25 mouse cellular contexts compared by ENCODE assay signal in genomic region chr11:119192605-119193004, GRCm38 (mm10). TPM values are rescaled to one million over a fixed set of nuclear protein-coding genes. Genes with fewer than 3 reads are reported as not detected.
A peak's percentile ranks its signal among the peaks of the same experiment; 100 is the strongest.
DNase-seq lines count a peak whose midpoint lies in the region; ATAC-seq and TF ChIP-seq lines count a peak whose summit lies in the region.
"Had no signal": no experiment of that assay in that cellular context is flagged by ENCODE, and none has a peak within 500 bp of the region (broad histone marks: within the 10 kb centered on the region; RNA-seq: fewer than 3 reads in every experiment).

No protein-coding gene starts in this region.

- H3K27ac ChIP-seq in intestine, embryonic 15.5 days: 0 out of 2 replicates have a peak overlapping the region, but pooled peaks have one; percentile 11
- H3K27ac ChIP-seq in intestine, postnatal 0 days (ENCODE audit: low read depth, low read length): no peak overlapping the region
- no peak overlapping the region for H3K27ac ChIP-seq in testis, adult 2 months (ENCODE audit: control insufficient read depth, insufficient read depth, low read depth, low read length)
- peak overlapping the region; percentile 60 for H3K27ac ChIP-seq in stomach, embryonic 16.5 days (ENCODE audit: low read length)
- H3K27ac ChIP-seq in midbrain, embryonic 15.5 days: no peak overlapping the region
- H3K27ac ChIP-seq: forebrain, embryonic 10.5 days; forebrain, embryonic 13.5 days; heart, adult 2 months; heart, embryonic 10.5 days; heart, embryonic 13.5 days; hindbrain, embryonic 14.5 days had no signal

- WGBS in intestine, embryonic 15.5 days: 71% methylated on average over 9 of the region's 9 CpGs
- 58% methylated on average over 9 of the region's 9 CpGs for WGBS in intestine, postnatal 0 days
- 61% methylated on average over 9 of the region's 9 CpGs for WGBS in stomach, embryonic 16.5 days
- WGBS in midbrain, embryonic 15.5 days: 92% methylated on average over 9 of the region's 9 CpGs

- TF ChIP-seq CTCF in intestine, postnatal 0 days (IDR thresholded peaks at IDR 0.05; ENCODE audit: low read depth): no peak
- no peak for TF ChIP-seq CTCF in testis, adult 2 months (IDR thresholded peaks at IDR 0.05; ENCODE audit: control insufficient read depth, insufficient read depth, insufficient replicate concordance, low read depth, low read length)

- H3K36me3 ChIP-seq in intestine, embryonic 15.5 days: 0 out of 2 replicates have a peak, but pooled peaks cover 2% of the 10 kb centered on the region
- no peaks in the 10 kb centered on the region for H3K36me3 ChIP-seq in intestine, postnatal 0 days (ENCODE audit: control insufficient read depth, insufficient read depth)
- H3K36me3 ChIP-seq in testis, adult 2 months (ENCODE audit: control insufficient read depth, insufficient read depth, low read length): no peaks in the 10 kb centered on the region
- no peaks in the 10 kb centered on the region for H3K36me3 ChIP-seq in stomach, embryonic 16.5 days (ENCODE audit: control insufficient read depth, insufficient read depth, low read length)
- H3K36me3 ChIP-seq in midbrain, embryonic 15.5 days (replicated peaks): no peaks in the 10 kb centered on the region
- H3K36me3 ChIP-seq: heart, embryonic 13.5 days had no signal

- no peak overlapping the region for H3K4me3 ChIP-seq in intestine, embryonic 15.5 days (replicated peaks)
- H3K4me3 ChIP-seq in intestine, postnatal 0 days (ENCODE audit: low read depth, low read length): no peak overlapping the region
- H3K4me3 ChIP-seq in testis, adult 2 months (ENCODE audit: control insufficient read depth, low read depth, low read length): peak overlapping the region; percentile 26; the same call in 1 of the 2 replicates
- H3K4me3 ChIP-seq in stomach, embryonic 16.5 days (replicated peaks; ENCODE audit: low read length): no peak overlapping the region
- no peak overlapping the region for H3K4me3 ChIP-seq in midbrain, embryonic 15.5 days
- H3K4me3 ChIP-seq: forebrain, embryonic 10.5 days; forebrain, embryonic 13.5 days; heart, adult 2 months; heart, embryonic 10.5 days; heart, embryonic 13.5 days had no signal

- no peak overlapping the region for H3K4me2 ChIP-seq in intestine, embryonic 15.5 days (replicated peaks)
- no peak overlapping the region for H3K4me2 ChIP-seq in intestine, postnatal 0 days (replicated peaks; ENCODE audit: low read depth)
- H3K4me2 ChIP-seq in stomach, embryonic 16.5 days (ENCODE audit: low read depth, low read length): no peak overlapping the region
- no peak overlapping the region for H3K4me2 ChIP-seq in midbrain, embryonic 15.5 days
- H3K4me2 ChIP-seq: forebrain, embryonic 13.5 days; heart, embryonic 13.5 days; hindbrain, embryonic 14.5 days had no signal

- H3K4me1 ChIP-seq in intestine, embryonic 15.5 days (replicated peaks): peaks cover 35% of the 10 kb centered on the region
- peaks cover 2% of the 10 kb centered on the region; the same call in 1 of the 2 replicates for H3K4me1 ChIP-seq in intestine, postnatal 0 days (replicated peaks; ENCODE audit: control insufficient read depth, insufficient read depth, low read length)
- peaks cover 11% of the 10 kb centered on the region for H3K4me1 ChIP-seq in testis, adult 2 months (ENCODE audit: control insufficient read depth, insufficient read depth, low read length)
- H3K4me1 ChIP-seq in stomach, embryonic 16.5 days (ENCODE audit: control insufficient read depth, insufficient read depth, low read length): peaks cover 37% of the 10 kb centered on the region
- H3K4me1 ChIP-seq in midbrain, embryonic 15.5 days: peaks cover 25% of the 10 kb centered on the region

- no peaks in the 10 kb centered on the region for H3K9me3 ChIP-seq in intestine, embryonic 15.5 days
- no peaks in the 10 kb centered on the region for H3K9me3 ChIP-seq in intestine, postnatal 0 days (ENCODE audit: control insufficient read depth)
- H3K9me3 ChIP-seq in stomach, embryonic 16.5 days (replicated peaks; ENCODE audit: control insufficient read depth, low read length): no peaks in the 10 kb centered on the region
- no peaks in the 10 kb centered on the region for H3K9me3 ChIP-seq in midbrain, embryonic 15.5 days
- H3K9me3 ChIP-seq: forebrain, embryonic 10.5 days; forebrain, embryonic 13.5 days; heart, embryonic 10.5 days; heart, embryonic 13.5 days had no signal

- H3K27me3 ChIP-seq in intestine, embryonic 15.5 days (replicated peaks): no peaks in the 10 kb centered on the region
- H3K27me3 ChIP-seq in intestine, postnatal 0 days (replicated peaks; ENCODE audit: control insufficient read depth, insufficient read depth, low read length): no peaks in the 10 kb centered on the region
- no peaks in the 10 kb centered on the region for H3K27me3 ChIP-seq in testis, adult 2 months (ENCODE audit: control insufficient read depth, insufficient read depth, low read length)
- no peaks in the 10 kb centered on the region for H3K27me3 ChIP-seq in stomach, embryonic 16.5 days (ENCODE audit: control insufficient read depth, insufficient read depth, low read length)
- H3K27me3 ChIP-seq in midbrain, embryonic 15.5 days (replicated peaks): no peaks in the 10 kb centered on the region
- H3K27me3 ChIP-seq: forebrain, embryonic 13.5 days had no signal

- TF ChIP-seq POLR2A in testis, adult 2 months (IDR thresholded peaks at IDR 0.05; ENCODE audit: control insufficient read depth, low read depth, low read length): no peak

- no peak for DNase-seq in testis, postnatal 14 days (ENCODE audit: low spot score)
- DNase-seq in kidney, postnatal 14 days: no peak
- DNase-seq: adrenal gland, adult 2 months; adrenal gland, postnatal 14 days; B cell, adult 2 months; cerebellum, adult 11 months; cerebellum, adult 2 months; cerebellum, adult 9-11 months; cerebellum, postnatal 25 days; gastrocnemius, postnatal 10 days; gastrocnemius, postnatal 36 days; heart, adult 2 months; heart, postnatal 14 days; heart, postnatal 4 days had no signal

- no peak overlapping the region for H3K9ac ChIP-seq in intestine, embryonic 15.5 days
- H3K9ac ChIP-seq in intestine, postnatal 0 days (ENCODE audit: low read depth, low read length): no peak overlapping the region
- no peak overlapping the region for H3K9ac ChIP-seq in stomach, embryonic 16.5 days (ENCODE audit: low read length)
- no peak overlapping the region for H3K9ac ChIP-seq in midbrain, embryonic 15.5 days
- H3K9ac ChIP-seq: forebrain, embryonic 13.5 days; heart, embryonic 13.5 days; hindbrain, embryonic 14.5 days had no signal

- peak; percentile 21; the same call in 1 of the 2 replicates for ATAC-seq in intestine, embryonic 15.5 days
- ATAC-seq in intestine, postnatal 0 days: no peak
- ATAC-seq in stomach, embryonic 16.5 days (ENCODE audit: insufficient read depth, low FRiP score): no peak
- ATAC-seq in midbrain, embryonic 15.5 days (replicated peaks): no peak
- ATAC-seq: forebrain, embryonic 13.5 days; forebrain, embryonic 16.5 days had no signal

RNA-seq across cellular contexts. Expression of gene Tbc1d16, which starts 35.7 kb away (rescaled TPM):
- polyA plus RNA-seq in intestine, embryonic 15.5 days (2015; fragmentation: Nextera tagmentation; extraction: Ambion mirVana): 13.9 and 15.3 TPM in 2 replicates
- polyA plus RNA-seq in intestine, postnatal 0 days (2015; fragmentation: Nextera tagmentation; extraction: Ambion mirVana): 3.8 and 4.5 TPM in 2 replicates
- polyA plus RNA-seq in testis, adult 2 months (2012; rRNA removed): 1.1 and 1.2 TPM in 2 replicates
- 13.6 and 14.8 TPM in 2 replicates for polyA plus RNA-seq in stomach, embryonic 16.5 days (2015; fragmentation: Nextera tagmentation; extraction: Ambion mirVana)
- polyA plus RNA-seq in midbrain, embryonic 15.5 days (2015; fragmentation: Nextera tagmentation; extraction: Ambion mirVana): 66.8 and 67.2 TPM in 2 replicates

RNA-seq across cellular contexts. Expression of gene Ccdc40, which starts 35.8 kb away (rescaled TPM):
- polyA plus RNA-seq in intestine, embryonic 15.5 days (2015; fragmentation: Nextera tagmentation; extraction: Ambion mirVana): 2.5 and 2.6 TPM in 2 replicates
- 1.5 and 1.8 TPM in 2 replicates for polyA plus RNA-seq in intestine, postnatal 0 days (2015; fragmentation: Nextera tagmentation; extraction: Ambion mirVana)
- 73.2 and 78.5 TPM in 2 replicates for polyA plus RNA-seq in testis, adult 2 months (2012; rRNA removed)
- 2.3 and 2.4 TPM in 2 replicates for polyA plus RNA-seq in stomach, embryonic 16.5 days (2015; fragmentation: Nextera tagmentation; extraction: Ambion mirVana)
- 19.3 and 21.5 TPM in 2 replicates for polyA plus RNA-seq in midbrain, embryonic 15.5 days (2015; fragmentation: Nextera tagmentation; extraction: Ambion mirVana)

Comparison
In these comparisons a context has a peak if more than half of its experiments do, and no peak if none do; other contexts are left out.
1. H3K27ac ChIP-seq: peak in intestine, embryonic 15.5 days (single experiment) and stomach, embryonic 16.5 days (single experiment); none in intestine, postnatal 0 days (single experiment), testis, adult 2 months (single experiment) and midbrain, embryonic 15.5 days (single experiment).